ENCODE assay signal across 31 mouse cellular contexts in the genomic region with DNA sequence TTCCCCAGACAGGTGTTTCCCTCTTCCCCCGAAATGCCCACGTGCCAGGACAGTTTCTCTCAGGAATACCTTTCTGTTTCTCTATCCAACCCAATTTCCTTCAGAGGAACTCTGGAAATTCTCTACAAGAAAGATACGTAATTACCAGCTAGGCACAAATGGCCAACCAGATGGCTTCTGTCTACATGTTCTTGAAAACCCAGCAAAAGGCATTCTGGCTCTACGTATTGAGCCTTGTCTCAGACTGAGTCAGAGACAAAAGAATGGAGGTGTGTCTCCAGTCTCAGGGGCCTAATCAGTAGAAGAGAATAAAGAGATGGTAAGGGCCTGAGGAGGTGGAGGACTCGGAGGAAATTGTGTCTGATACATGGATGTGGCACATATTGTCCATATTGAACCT.
A peak's percentile ranks its signal among the peaks of the same experiment; 100 is the strongest.
DNase-seq lines count a peak whose midpoint lies in the region; ATAC-seq and TF ChIP-seq lines count a peak whose summit lies in the region.
"Had no signal": no experiment of that assay in that cellular context is flagged by ENCODE, and none has a peak within 500 bp of the region (broad histone marks: within the 10 kb centered on the region; RNA-seq: fewer than 3 reads in every experiment).

No protein-coding gene starts in this region.

- no peak for TF ChIP-seq CTCF in small intestine, adult 2 months (IDR thresholded peaks at IDR 0.05; ENCODE audit: extremely low read depth, insufficient read length, insufficient replicate concordance, low read depth, low read length)

- no peak for TF ChIP-seq POLR2A in small intestine, adult 2 months (IDR thresholded peaks at IDR 0.05; ENCODE audit: low read depth, low read length)

- intact Hi-C loops in heart, postnatal 14 days (cut with DNase I) = no loop called here

- no peaks in the 10 kb centered on the region for H3K27me3 ChIP-seq in forebrain, embryonic 14.5 days (replicated peaks; ENCODE audit: control insufficient read depth, insufficient read depth, low read length)
- no peaks in the 10 kb centered on the region for H3K27me3 ChIP-seq in forebrain, embryonic 13.5 days
- H3K27me3 ChIP-seq in heart, embryonic 16.5 days (ENCODE audit: control insufficient read depth, insufficient read depth, low read length) = no peaks in the 10 kb centered on the region
- H3K27me3 ChIP-seq in small intestine, adult 2 months (ENCODE audit: control insufficient read depth, insufficient read depth, low read length) = no peaks in the 10 kb centered on the region
- H3K27me3 ChIP-seq: embryonic facial prominence, embryonic 15.5 days; heart, embryonic 15.5 days; hindbrain, embryonic 12.5 days; intestine, embryonic 15.5 days; limb, embryonic 15.5 days; liver, embryonic 13.5 days; megakaryocyte, embryonic 14.5 days; midbrain, embryonic 12.5 days; neural tube, embryonic 13.5 days had no signal

- no peak overlapping the region for H3K4me3 ChIP-seq in forebrain, embryonic 14.5 days (ENCODE audit: low read depth, low read length)
- H3K4me3 ChIP-seq in forebrain, embryonic 13.5 days = no peak overlapping the region
- no peak overlapping the region for H3K4me3 ChIP-seq in heart, embryonic 16.5 days (ENCODE audit: low read length)
- H3K4me3 ChIP-seq in small intestine, adult 2 months (ENCODE audit: low read depth, low read length) = no peak overlapping the region
- H3K4me3 ChIP-seq: embryonic facial prominence, embryonic 10.5 days; embryonic facial prominence, embryonic 15.5 days; heart, embryonic 15.5 days; hindbrain, embryonic 12.5 days; intestine, embryonic 15.5 days; limb, embryonic 10.5 days; limb, embryonic 15.5 days; liver, embryonic 13.5 days; megakaryocyte, embryonic 14.5 days; midbrain, embryonic 12.5 days; neural tube, embryonic 13.5 days had no signal

- H3K4me1 ChIP-seq in forebrain, embryonic 14.5 days (ENCODE audit: control insufficient read depth, insufficient read depth, low read length) = peaks cover 8% of the 10 kb centered on the region
- H3K4me1 ChIP-seq in forebrain, embryonic 13.5 days = peaks cover 20% of the 10 kb centered on the region
- peaks cover 37% of the 10 kb centered on the region for H3K4me1 ChIP-seq in heart, embryonic 16.5 days (ENCODE audit: control insufficient read depth, insufficient read depth, low read length)
- H3K4me1 ChIP-seq in small intestine, adult 2 months (ENCODE audit: control insufficient read depth, insufficient read depth, insufficient read length, low read length) = peaks cover 7% of the 10 kb centered on the region; the same call in 1 of the 2 replicates
- H3K4me1 ChIP-seq: limb, embryonic 10.5 days; liver, embryonic 13.5 days; megakaryocyte, embryonic 14.5 days had no signal

- no peaks in the 10 kb centered on the region for H3K9me3 ChIP-seq in forebrain, embryonic 14.5 days (replicated peaks; ENCODE audit: control insufficient read depth, low read length)
- no peaks in the 10 kb centered on the region for H3K9me3 ChIP-seq in forebrain, embryonic 13.5 days (replicated peaks)
- H3K9me3 ChIP-seq in heart, embryonic 16.5 days (replicated peaks; ENCODE audit: control insufficient read depth, low read length) = no peaks in the 10 kb centered on the region
- H3K9me3 ChIP-seq: embryonic facial prominence, embryonic 10.5 days; embryonic facial prominence, embryonic 15.5 days; heart, embryonic 15.5 days; hindbrain, embryonic 12.5 days; intestine, embryonic 15.5 days; limb, embryonic 10.5 days; limb, embryonic 15.5 days; liver, embryonic 13.5 days; megakaryocyte, embryonic 14.5 days; midbrain, embryonic 12.5 days; neural tube, embryonic 13.5 days had no signal

- peak; percentile 53 for DNase-seq in forebrain, embryonic 14.5 days (ENCODE audit: low spot score)
- no peak for DNase-seq in heart, postnatal 14 days
- peak; percentile 78 for DNase-seq in brain, adult 2 months (ENCODE audit: low read depth, low spot score)
- DNase-seq in cerebellum, postnatal 4 days (ENCODE audit: low spot score in 2 of 2) = no peak
- DNase-seq: adrenal gland, postnatal 14 days; cerebellum, adult 18-20 months; cerebellum, postnatal 10 days; kidney, adult 2 months; kidney, postnatal 4 days; liver, embryonic 13.5 days; lung, adult 18-20 months; lung, postnatal 4 days; right cerebral cortex, postnatal 25 days; spleen, adult 18-20 months; thymus, postnatal 25 days had no signal

- H3K36me3 ChIP-seq in forebrain, embryonic 14.5 days (ENCODE audit: control insufficient read depth, insufficient read depth, low read length) = no peaks in the 10 kb centered on the region
- H3K36me3 ChIP-seq in forebrain, embryonic 13.5 days (ENCODE audit: poor library complexity, severe bottlenecking) = no peaks in the 10 kb centered on the region
- H3K36me3 ChIP-seq in heart, embryonic 16.5 days (ENCODE audit: control insufficient read depth, insufficient read depth) = no peaks in the 10 kb centered on the region
- no peaks in the 10 kb centered on the region for H3K36me3 ChIP-seq in small intestine, adult 2 months (ENCODE audit: control insufficient read depth, insufficient read depth, low read length)
- H3K36me3 ChIP-seq: embryonic facial prominence, embryonic 10.5 days; embryonic facial prominence, embryonic 15.5 days; heart, embryonic 15.5 days; hindbrain, embryonic 12.5 days; intestine, embryonic 15.5 days; limb, embryonic 10.5 days; limb, embryonic 15.5 days; liver, embryonic 13.5 days; midbrain, embryonic 12.5 days; neural tube, embryonic 13.5 days had no signal

- H3K4me2 ChIP-seq in forebrain, embryonic 14.5 days (ENCODE audit: low read length) = no peak overlapping the region
- H3K4me2 ChIP-seq in forebrain, embryonic 13.5 days = no peak overlapping the region
- no peak overlapping the region for H3K4me2 ChIP-seq in heart, embryonic 16.5 days (ENCODE audit: low read depth, low read length)
- H3K4me2 ChIP-seq: embryonic facial prominence, embryonic 15.5 days; heart, embryonic 15.5 days; hindbrain, embryonic 12.5 days; intestine, embryonic 15.5 days; limb, embryonic 15.5 days; liver, embryonic 13.5 days; midbrain, embryonic 12.5 days; neural tube, embryonic 13.5 days had no signal

- WGBS in forebrain, embryonic 14.5 days = 36% methylated on average over 5 of the region's 5 CpGs
- WGBS in forebrain, embryonic 13.5 days = 43% methylated on average over 5 of the region's 5 CpGs
- WGBS in heart, embryonic 16.5 days = 61% methylated on average over 5 of the region's 5 CpGs
- WGBS in small intestine, adult 2 months = 34% methylated on average over 5 of the region's 5 CpGs

- peak; percentile 40; the same call in 1 of the 2 replicates for ATAC-seq in forebrain, embryonic 14.5 days
- ATAC-seq in forebrain, embryonic 13.5 days = no peak
- no peak for ATAC-seq in heart, embryonic 16.5 days (replicated peaks; ENCODE audit: extremely low read depth, insufficient read depth, low FRiP score)
- ATAC-seq: hindbrain, postnatal 0 days; intestine, embryonic 15.5 days; lung, postnatal 0 days had no signal

- H3K27ac ChIP-seq in forebrain, embryonic 14.5 days (ENCODE audit: low read depth, low read length) = no peak overlapping the region
- H3K27ac ChIP-seq in forebrain, embryonic 13.5 days = no peak overlapping the region
- peak overlapping the region; percentile 31; the same call in 1 of the 2 replicates for H3K27ac ChIP-seq in heart, embryonic 16.5 days (ENCODE audit: low read length)
- H3K27ac ChIP-seq in small intestine, adult 2 months (ENCODE audit: insufficient read depth, low read depth, low read length) = peak overlapping the region; percentile 81
- H3K27ac ChIP-seq: embryonic facial prominence, embryonic 10.5 days; embryonic facial prominence, embryonic 15.5 days; hindbrain, embryonic 12.5 days; hindbrain, postnatal 0 days; intestine, embryonic 15.5 days; kidney, postnatal 0 days; limb, embryonic 10.5 days; limb, embryonic 15.5 days; liver, embryonic 13.5 days; midbrain, embryonic 12.5 days; neural tube, embryonic 13.5 days had no signal

- H3K9ac ChIP-seq in forebrain, embryonic 14.5 days (ENCODE audit: low read length) = no peak overlapping the region
- H3K9ac ChIP-seq in forebrain, embryonic 13.5 days = no peak overlapping the region
- H3K9ac ChIP-seq in heart, embryonic 16.5 days (ENCODE audit: low read length) = no peak overlapping the region
- H3K9ac ChIP-seq: embryonic facial prominence, embryonic 15.5 days; heart, embryonic 15.5 days; hindbrain, embryonic 12.5 days; intestine, embryonic 15.5 days; limb, embryonic 15.5 days; liver, embryonic 13.5 days; midbrain, embryonic 12.5 days; neural tube, embryonic 13.5 days had no signal

Comparison
In these comparisons a context has a peak if more than half of its experiments do, and no peak if none do; other contexts are left out.
1. DNase-seq: peak in forebrain, embryonic 14.5 days (single experiment) and brain, adult 2 months (single experiment); none in heart, postnatal 14 days (0 of 2) and cerebellum, postnatal 4 days (0 of 2).
2. H3K27ac ChIP-seq: peak in heart, embryonic 16.5 days (single experiment) and small intestine, adult 2 months (single experiment); none in forebrain, embryonic 14.5 days (single experiment) and forebrain, embryonic 13.5 days (single experiment).